Mouse (Mus musculus) ovary, adult 18-20 months (tissue): ENCODE results near the gene Prom1.

Experiments used
- DNase-seq: peaks from one replicate; pipeline ENCODE4 v3.0.0; 2022; ENCODE audit warnings: low spot score, mixed read lengths

Prom1 gene

DNA sequence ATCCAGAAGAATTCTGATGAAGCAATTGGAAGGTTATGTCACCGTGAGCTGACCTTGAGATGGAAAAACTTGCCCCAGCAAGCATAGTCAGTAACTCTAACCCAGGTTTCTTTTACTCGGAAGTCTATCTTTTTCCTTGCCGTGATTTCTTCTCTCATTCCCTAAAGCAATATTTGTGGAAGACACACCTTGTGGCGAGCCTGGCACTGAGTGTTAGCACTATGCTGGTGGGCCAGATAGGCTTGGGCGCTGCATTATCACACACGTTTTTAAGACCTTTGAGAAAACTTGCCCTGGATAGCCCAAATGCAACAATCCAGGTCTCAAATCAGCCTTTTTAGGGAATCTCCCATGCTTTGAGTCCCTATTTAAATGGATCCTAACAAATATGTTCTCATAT, 127.7 kb downstream of the Prom1 start:
- no peak for DNase-seq

DNA sequence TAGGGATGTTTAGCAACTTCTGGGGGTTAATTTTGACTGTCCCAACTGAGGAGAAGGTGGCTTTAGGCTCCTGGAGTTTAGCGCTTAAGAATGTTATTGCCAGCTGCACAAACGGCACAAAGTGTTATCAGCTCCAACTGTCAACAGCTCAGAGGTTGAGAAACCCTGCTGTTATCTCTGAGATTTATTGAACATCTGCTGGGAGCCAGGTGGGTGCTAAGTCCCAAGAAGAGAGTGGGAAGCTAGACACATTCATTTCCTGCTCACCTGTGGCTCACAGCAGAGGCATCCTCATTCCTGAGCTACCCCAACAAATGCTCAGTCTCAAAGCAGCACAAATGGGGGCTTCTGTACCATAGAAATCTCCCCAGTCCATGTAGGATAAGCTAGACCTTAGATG, 130.7 kb downstream of the Prom1 start:
- no peak for DNase-seq

DNA sequence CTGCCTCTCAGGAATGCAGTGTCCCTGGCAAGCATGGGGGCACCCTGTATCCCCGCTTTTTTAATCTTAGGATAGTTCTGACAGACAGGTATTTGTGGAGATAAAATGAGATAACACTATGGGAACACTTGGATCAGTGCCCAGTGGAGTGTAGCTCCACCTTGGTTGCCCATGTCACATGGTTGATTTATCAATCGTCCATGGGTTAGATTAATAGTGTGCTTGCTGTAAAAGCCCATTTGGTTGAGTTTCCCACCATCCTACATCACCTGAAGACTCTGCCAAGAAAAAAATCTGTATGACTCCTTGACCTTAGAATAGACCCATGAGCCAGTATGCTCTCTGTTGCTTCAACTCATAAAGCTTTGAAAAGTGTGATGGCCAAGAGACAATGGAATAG, 131.3 kb downstream of the Prom1 start:
- DNase-seq: no peak

DNA sequence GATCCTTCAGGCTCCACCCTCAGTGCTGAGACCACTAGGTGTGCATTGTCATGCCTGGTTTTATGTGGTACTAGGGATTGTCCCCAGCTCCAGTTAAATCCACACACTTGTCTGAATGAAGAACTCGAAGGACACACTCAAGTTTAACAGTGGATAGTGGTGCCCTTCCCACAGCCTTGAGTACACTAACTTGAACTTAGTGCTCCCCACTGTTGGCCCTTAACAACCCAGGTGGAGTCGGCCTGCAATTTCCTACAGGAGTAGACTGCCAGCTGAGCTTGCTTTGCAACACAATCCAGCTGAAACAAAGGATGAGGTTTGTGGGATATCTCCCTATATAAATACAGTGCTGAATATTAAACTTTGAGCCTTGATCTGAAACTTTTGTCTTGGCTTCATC, 133.2 kb downstream of the Prom1 start:
- DNase-seq: no peak

DNA sequence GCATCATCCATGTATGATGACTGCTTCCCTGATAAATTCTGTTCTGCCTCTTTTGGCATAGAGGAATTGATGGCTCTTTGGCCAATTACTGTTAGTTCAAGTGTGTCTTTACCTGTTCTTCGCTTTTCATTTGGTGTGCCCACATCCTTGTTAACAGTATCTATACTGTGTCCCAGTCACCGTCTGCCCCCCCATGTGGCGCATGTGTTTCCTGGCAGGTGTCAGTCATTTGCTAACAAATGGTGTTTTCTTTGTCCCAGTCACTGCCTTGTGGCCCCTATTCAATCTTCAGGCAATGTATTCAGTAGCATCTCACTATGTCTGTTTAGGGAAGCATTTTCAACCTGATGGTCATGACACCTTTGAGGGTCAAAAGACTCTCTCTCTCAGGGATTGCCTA, 140.8 kb downstream of the Prom1 start:
- no peak for DNase-seq

DNA sequence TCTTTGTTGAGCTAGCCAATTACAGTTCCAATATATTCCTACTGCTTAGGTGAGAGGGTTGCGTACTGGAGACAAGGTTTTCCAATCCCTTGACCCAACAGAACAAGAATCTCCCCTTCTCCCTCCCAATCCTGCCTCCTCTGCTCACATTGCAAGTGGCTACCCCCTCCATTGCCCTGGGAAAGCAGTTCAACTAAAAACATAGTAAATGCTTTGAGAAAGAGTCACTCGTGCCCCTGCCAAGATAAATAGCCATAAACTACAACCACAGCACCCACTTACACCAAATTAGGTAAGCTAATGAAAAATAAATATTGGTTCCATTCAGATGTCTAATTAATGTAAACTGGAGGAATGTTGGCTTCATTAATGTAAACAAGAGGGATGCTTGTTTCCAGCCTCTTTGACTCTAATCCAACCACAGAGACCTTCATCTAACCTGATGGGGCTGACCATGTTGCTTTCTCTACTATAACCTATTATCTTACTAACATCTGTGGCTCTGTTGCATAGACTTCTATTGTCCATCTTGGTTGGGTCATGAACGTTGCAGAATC, 141.9 kb downstream of the Prom1 start:
- no peak for DNase-seq

DNA sequence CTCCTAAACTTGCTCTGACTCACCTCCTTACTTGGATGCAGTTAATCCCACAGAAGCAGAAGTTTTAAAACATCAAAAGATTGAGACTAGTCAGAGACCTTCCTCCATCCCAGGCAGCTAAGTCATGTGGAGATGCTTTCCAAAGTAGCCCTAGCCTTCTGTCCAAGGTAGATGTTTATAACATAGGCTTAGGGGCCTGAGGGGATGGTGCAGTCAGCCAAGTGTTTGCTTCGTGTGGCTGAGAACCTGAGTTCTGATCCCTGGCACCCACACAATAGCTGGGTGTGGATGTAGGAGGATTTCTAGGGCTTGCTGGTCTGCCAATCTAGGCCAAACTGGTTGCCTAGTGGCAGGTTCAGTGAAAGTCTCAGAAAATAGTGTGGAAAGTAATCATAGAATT, 148.6 kb downstream of the Prom1 start:
- no peak for DNase-seq

DNA sequence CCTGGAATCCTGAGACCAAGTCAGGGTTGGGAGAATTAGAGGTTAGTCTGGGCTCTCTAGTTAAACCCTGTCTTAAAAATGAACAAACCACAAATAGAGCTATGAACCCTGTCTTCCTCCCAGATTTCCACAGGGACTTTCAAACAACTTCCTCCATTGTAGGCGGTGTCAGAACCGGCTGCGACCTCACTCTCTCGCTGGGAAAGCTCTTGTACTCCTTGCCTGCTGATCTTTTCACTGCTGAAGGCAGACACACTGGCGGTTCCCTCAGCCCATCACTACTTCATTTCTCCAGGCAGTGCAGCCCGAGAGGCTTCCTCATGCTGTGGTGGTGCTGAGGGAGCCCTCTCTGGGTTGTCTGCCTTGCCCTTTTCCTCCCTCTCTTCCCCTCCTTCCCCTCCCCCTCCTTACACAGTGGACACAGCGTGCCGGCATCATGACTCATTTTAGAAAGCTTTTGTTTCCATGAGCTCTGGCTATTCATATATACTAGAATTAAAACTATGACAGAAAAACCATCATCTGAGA, 153.0 kb downstream of the Prom1 start:
- DNase-seq: no peak

DNA sequence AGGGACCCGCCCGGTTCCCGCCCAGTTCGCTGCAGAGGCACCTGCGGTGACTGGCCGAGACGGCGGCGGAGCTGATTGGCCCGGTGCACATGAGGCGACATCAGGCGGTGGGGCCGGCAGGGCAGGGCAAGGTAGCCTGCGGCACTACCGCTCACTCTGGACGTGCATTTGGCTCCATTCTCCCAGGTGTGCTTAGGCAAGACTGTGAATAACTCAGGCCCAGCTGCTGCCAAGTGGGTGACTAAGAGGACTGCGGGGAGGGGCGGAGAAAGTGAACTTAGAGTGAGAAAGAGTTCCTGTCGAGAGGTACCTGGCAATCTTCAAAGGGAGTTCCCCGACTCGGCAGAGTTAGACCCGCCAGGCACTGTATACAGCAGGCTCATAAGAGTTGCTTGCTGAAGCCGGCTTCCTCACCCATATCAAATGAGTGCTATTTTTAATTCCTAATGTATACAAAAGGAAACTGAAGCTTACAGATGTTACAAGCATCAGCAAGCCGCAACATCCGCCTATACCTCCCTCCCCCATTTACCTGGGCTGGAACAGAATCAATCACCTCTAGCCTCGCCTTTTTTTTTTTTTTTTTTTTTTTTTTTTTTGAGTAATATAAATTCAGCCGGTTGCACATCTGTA, 153.6 kb downstream of the Prom1 start:
- DNase-seq: peak; percentile 44

DNA sequence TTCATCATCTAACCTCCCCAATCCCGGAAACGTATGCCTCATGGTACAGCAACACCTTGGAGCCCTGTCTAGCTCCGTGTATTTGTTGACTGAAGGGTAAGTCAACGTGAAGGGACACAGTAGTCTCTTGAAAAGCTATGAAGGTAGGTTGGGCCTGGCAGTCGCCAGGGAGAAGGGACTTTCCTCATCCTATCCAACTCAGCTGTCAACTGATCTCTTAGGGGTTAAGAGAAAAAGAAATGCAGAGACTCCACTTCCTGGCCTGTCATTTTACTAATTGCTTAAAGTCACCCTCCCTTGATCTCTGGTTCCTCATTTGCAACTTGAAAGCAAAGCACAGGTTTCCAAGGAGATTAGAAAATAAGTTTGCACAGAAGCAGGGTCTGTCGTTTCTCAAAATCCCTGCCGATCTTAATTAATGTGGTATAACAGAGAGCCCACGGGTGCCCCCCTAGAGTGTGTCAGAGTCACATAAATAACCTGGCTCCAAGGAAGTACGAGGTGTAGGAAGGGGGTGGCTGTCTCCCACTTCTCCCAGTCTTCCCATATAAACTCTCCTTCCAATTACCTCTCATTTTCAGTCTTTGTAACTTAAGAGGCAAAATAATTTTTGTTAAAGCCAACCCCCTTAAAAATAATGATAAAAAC, 154.4 kb downstream of the Prom1 start:
- no peak for DNase-seq
